Mouse (Mus musculus): ENCODE results near the gene Hcar2. TPM values are rescaled to one million over a fixed set of nuclear protein-coding genes. Genes with fewer than 3 reads are reported as not detected.

The Hcar2 gene
- polyA plus RNA-seq, 1 experiment = 2.2 TPM

DNA sequence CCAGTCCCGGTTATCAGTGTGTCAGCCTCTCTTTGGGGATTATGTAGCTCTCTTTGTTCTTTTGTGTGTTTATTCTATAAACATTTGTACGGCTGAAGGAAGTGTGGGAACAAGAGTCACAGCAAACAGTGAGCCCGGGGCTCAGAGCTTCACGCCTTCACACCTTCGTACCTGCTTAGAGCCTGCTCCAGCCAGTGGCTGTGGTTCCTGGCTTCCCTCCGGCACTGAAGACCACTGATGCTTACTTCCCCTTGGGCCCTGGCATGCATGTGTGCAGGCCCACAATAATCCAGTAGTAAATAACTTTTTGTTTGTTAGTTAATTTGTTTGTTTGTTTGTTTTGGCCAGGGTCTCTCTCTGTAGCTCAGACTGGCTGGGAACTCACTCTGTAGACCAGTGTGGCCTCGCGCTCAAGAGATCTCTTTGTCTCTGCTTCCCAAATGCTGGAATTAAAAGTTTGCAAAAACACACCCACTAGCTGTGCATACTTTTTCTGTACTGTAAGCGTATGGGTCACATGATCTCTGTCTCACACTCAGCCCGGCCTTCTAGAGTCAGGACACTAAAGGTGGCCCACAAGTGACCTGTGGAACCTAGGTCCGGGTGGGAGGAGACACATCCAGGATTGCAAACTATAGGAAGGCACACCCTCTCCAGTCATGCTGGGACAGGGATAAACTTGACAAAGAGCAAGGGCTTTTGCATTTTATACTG is 22.9 kb downstream of the Hcar2 start:
- no peak for TF ChIP-seq POLR2A (IDR thresholded peaks at IDR 0.05; ENCODE audit: borderline replicate concordance, low read depth, low read length)
- no peak for TF ChIP-seq CTCF (IDR thresholded peaks at IDR 0.05; ENCODE audit: low read depth, low read length)
- Histone ChIP-seq H3K4me3 (ENCODE audit: insufficient read depth, low read length) (no peak overlapping the region), H3K27ac (ENCODE audit: insufficient read depth, low read depth, low read length) (no peak overlapping the region), H3K4me1 (ENCODE audit: control insufficient read depth, insufficient read depth, low read length) (peaks cover 10% of the 10 kb centered on the region)

DNA sequence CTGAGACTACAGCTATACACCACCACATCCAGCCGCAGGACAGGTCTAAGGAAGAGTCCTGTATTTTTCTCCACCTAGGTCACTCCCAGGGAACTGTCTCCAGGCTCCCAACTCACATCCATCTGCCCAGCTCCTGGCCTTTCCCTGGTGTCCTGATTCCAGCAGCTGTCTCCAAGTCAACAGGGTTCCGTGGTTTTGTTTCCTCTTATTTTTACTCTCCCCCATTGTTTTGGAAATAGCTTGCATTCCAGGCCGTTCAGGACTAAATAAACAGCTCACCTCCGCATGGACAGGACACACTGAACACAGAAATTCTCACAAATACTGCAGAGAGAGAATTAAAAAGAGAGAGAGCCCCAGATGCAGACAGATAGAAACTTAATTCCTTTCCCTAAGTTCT is 27.9 kb downstream of the Hcar2 start:
- no peak overlapping the region for H3K4me3 ChIP-seq (ENCODE audit: insufficient read depth, low read length)
- H3K27ac ChIP-seq (ENCODE audit: insufficient read depth, low read depth, low read length) = no peak overlapping the region
- TF ChIP-seq POLR2A (IDR thresholded peaks at IDR 0.05; ENCODE audit: borderline replicate concordance, low read depth, low read length) = no peak
- no peak for TF ChIP-seq CTCF (IDR thresholded peaks at IDR 0.05; ENCODE audit: low read depth, low read length)
- H3K4me1 ChIP-seq (ENCODE audit: control insufficient read depth, insufficient read depth, low read length) = peaks cover 10% of the 10 kb centered on the region

DNA sequence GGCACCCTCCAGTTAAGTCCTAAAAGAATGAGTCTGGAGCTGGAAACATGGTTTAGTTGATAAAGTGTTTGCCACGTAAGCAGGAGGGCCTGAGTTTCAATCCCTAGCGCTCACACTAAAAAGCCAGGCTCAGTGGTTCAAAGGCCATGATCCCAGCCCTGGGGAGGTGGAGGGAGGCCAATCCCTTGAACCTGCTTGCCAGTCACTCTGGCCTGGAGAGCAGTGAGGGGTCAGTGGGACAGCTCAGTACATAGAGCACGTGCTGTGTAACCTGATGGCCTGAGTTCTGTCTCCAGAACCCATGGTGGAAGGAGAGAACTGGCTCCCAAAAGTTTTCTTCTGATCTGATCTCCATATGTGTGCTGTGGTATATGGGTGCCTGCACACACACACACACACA is 30.5 kb downstream of the Hcar2 start:
- H3K4me3 ChIP-seq (ENCODE audit: insufficient read depth, low read length) = no peak overlapping the region
- no peak for TF ChIP-seq POLR2A (IDR thresholded peaks at IDR 0.05; ENCODE audit: borderline replicate concordance, low read depth, low read length)
- no peak for TF ChIP-seq CTCF (IDR thresholded peaks at IDR 0.05; ENCODE audit: low read depth, low read length)
- no peak overlapping the region for H3K27ac ChIP-seq (ENCODE audit: insufficient read depth, low read depth, low read length)
- H3K4me1 ChIP-seq (ENCODE audit: control insufficient read depth, insufficient read depth, low read length) = peaks cover 24% of the 10 kb centered on the region

DNA sequence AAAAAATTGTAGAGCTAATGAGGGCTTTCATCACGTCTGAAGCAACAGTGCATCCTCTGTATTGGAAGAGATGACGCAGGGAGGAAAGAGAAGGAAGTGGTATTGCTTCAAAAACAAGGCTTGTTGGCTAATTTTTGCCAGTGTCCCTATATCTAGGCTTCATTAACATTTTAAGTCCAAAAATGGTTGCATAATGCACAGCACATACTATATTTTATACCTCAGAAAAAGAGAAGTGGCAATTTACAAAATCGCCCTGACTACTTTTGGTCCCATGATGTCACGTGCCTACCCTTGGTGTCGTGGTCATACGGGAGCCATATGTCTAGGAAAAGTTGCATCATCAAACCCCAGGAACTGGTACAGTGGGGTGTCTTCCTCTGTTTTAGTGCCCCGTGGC is 33.0 kb downstream of the Hcar2 start:
- H3K27ac ChIP-seq (ENCODE audit: insufficient read depth, low read depth, low read length) = peak overlapping the region; percentile 62
- TF ChIP-seq POLR2A (IDR thresholded peaks at IDR 0.05; ENCODE audit: borderline replicate concordance, low read depth, low read length) (no peak), CTCF (IDR thresholded peaks at IDR 0.05; ENCODE audit: low read depth, low read length) (no peak)
- peaks cover 40% of the 10 kb centered on the region for H3K4me1 ChIP-seq (ENCODE audit: control insufficient read depth, insufficient read depth, low read length)
- peak overlapping the region; percentile 21; the same call in 1 of the 2 replicates for H3K4me3 ChIP-seq (ENCODE audit: insufficient read depth, low read length)

DNA sequence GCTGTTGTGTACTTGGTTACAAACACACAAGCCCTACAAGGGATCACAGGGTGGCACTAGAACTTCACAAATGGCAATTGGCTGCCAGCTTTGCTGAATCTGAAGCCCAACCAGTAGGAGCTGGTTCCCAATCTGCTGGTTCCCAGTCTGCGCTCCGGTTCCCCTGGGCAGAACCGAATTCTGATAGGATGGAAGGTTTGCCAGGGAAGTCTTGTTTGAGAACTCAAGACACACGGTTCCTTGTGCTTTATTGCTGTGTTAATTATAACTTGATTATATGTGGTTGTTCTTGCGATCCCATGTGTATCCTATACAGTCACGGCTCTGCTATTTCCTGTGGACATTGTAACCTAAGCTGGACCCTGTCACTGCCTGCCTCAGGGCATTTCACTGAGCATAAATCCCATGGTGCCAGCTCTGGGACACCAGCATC is 37.6 kb downstream of the Hcar2 start:
- peaks cover 34% of the 10 kb centered on the region for H3K4me1 ChIP-seq (ENCODE audit: control insufficient read depth, insufficient read depth, low read length)
- no peak overlapping the region for H3K4me3 ChIP-seq (ENCODE audit: insufficient read depth, low read length)
- TF ChIP-seq POLR2A (IDR thresholded peaks at IDR 0.05; ENCODE audit: borderline replicate concordance, low read depth, low read length) (no peak), CTCF (IDR thresholded peaks at IDR 0.05; ENCODE audit: low read depth, low read length) (no peak)
- no peak overlapping the region for H3K27ac ChIP-seq (ENCODE audit: insufficient read depth, low read depth, low read length)

DNA sequence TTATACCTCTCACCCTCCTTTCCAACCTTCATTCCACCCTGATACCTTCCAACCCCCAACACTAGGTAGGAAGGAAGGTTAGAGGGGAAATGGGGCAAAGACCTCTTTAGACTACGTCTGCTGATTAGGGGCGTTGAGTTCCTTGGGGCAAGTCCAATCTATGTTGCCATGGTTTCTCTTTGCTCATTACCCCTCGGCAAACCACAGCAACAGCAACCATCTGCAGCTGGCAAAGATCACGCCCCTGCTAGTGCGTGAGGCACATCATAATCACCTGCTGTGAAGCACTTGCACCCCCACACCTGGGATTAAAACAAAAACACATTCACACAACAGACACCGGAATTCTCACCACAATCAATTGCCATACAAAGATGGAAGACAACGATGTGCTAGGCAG is 42.6 kb downstream of the Hcar2 start:
- Histone ChIP-seq H3K4me3 (ENCODE audit: insufficient read depth, low read length) (no peak overlapping the region), H3K4me1 (ENCODE audit: control insufficient read depth, insufficient read depth, low read length) (no peaks in the 10 kb centered on the region), H3K27ac (ENCODE audit: insufficient read depth, low read depth, low read length) (no peak overlapping the region)
- no peak for TF ChIP-seq POLR2A (IDR thresholded peaks at IDR 0.05; ENCODE audit: borderline replicate concordance, low read depth, low read length)
- no peak for TF ChIP-seq CTCF (IDR thresholded peaks at IDR 0.05; ENCODE audit: low read depth, low read length)

DNA sequence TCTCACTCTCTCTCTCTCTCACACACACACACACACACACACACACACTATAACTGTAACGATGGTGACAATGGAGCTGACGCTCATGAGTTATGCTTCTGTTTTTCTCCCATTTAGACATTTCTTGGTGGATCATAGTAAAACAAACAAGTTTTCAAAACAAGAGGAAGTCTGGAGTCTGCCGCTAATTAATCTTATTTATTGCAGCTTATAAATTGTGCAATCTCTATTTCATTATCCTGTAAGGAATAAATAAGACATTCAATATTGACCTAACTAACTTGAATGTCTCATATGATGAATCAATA is 44.1 kb downstream of the Hcar2 start:
- Histone ChIP-seq H3K4me1 (ENCODE audit: control insufficient read depth, insufficient read depth, low read length) (no peaks in the 10 kb centered on the region), H3K4me3 (ENCODE audit: insufficient read depth, low read length) (no peak overlapping the region), H3K27ac (ENCODE audit: insufficient read depth, low read depth, low read length) (no peak overlapping the region)
- TF ChIP-seq CTCF (IDR thresholded peaks at IDR 0.05; ENCODE audit: low read depth, low read length) (no peak), POLR2A (IDR thresholded peaks at IDR 0.05; ENCODE audit: borderline replicate concordance, low read depth, low read length) (no peak)

DNA sequence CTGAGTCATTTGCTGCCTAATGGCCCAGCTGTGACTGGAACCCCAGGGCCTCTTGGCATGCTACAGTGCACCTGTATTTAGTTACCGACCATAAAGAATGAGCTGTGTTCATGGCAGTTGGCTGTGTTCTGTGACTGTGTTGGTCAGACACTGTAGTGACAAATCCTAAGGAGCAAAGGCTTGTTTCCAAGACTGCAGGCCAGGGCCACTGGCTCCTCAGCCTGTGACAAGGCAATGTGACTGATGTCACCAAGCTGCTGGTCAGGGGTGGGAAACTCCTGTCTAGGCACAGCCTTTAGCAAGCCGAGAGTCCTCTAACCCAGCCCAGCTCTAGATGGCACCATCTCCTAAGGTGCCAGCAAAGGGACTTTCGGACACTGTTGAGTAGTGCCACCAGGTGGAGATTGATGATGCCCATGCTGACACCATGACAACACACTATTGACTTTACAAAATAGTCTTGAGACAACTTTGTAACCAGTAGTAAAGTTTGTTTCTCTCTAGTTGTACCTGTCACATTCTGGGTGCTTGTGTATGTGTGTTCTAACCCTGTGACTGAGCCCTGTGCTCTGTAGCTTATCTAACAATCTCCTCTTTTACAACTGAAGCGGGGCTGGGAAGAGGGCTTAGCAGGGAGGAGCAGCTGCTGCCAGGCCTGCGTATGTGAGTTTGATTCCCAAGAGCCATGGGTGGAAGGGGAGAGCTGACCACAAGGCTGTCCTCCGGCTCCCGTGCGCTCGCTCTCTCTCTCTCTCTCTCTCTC is 44.6 kb downstream of the Hcar2 start:
- H3K27ac ChIP-seq (ENCODE audit: insufficient read depth, low read depth, low read length) = no peak overlapping the region
- H3K4me1 ChIP-seq (ENCODE audit: control insufficient read depth, insufficient read depth, low read length) = no peaks in the 10 kb centered on the region
- no peak overlapping the region for H3K4me3 ChIP-seq (ENCODE audit: insufficient read depth, low read length)
- TF ChIP-seq POLR2A (IDR thresholded peaks at IDR 0.05; ENCODE audit: borderline replicate concordance, low read depth, low read length) (no peak), CTCF (IDR thresholded peaks at IDR 0.05; ENCODE audit: low read depth, low read length) (no peak)

DNA sequence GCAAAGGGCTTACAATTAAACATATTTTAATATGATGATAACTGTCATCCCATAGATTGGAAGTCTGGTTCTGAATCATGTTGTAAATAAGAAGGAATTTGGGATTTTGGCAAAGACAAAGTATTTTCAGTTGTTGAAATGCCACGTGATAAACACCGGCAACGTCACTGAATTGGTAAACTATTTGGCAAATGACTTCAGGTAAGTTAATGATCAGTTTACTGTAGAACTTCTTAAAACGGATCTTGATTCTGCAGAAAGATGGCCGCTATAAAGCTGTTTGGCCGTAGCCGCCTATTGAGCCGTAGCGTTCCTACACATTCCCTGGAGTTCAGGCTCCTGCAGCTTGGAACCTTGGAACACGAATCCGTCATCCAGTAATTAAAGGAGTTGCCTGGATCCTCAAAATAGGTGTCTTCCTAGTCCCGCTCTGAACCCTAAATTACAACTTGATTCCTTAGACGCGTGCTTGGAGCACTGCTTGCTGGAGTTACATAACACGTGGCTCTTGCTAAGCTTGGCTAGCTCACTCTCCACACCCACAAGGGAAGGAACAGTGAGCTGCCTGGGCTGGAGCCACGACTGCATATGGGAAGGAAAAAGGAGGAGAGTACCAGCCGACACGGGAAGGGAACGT is 46.2 kb downstream of the Hcar2 start:
- no peak overlapping the region for H3K27ac ChIP-seq (ENCODE audit: insufficient read depth, low read depth, low read length)
- no peaks in the 10 kb centered on the region for H3K4me1 ChIP-seq (ENCODE audit: control insufficient read depth, insufficient read depth, low read length)
- no peak for TF ChIP-seq POLR2A (IDR thresholded peaks at IDR 0.05; ENCODE audit: borderline replicate concordance, low read depth, low read length)
- TF ChIP-seq CTCF (IDR thresholded peaks at IDR 0.05; ENCODE audit: low read depth, low read length) = no peak
- H3K4me3 ChIP-seq (ENCODE audit: insufficient read depth, low read length) = no peak overlapping the region

DNA sequence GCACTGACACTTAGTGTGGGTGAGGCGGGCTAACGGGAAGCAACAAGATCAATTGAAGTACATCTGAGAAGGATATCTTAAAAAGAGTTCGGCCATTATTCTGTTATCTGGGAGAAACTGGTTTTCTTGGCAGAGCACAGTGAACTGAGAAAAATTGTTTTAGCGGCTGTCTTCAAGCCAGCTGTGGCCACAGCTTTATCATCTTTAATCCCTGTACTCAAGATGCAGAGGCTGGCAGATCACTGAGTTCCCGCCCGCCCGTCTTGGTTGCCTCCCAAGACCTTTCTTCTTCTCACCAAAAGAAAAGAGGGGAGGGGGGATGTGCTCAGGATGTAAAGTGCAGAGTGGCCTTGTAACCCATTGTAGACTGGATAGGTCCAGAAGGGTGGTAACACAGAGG is 48.4 kb downstream of the Hcar2 start:
- TF ChIP-seq CTCF (IDR thresholded peaks at IDR 0.05; ENCODE audit: low read depth, low read length) (no peak), POLR2A (IDR thresholded peaks at IDR 0.05; ENCODE audit: borderline replicate concordance, low read depth, low read length) (no peak)
- Histone ChIP-seq H3K27ac (ENCODE audit: insufficient read depth, low read depth, low read length) (no peak overlapping the region), H3K4me1 (ENCODE audit: control insufficient read depth, insufficient read depth, low read length) (no peaks in the 10 kb centered on the region), H3K4me3 (ENCODE audit: insufficient read depth, low read length) (no peak overlapping the region)

Other genes starting within 250 kb of the Hcar2 start
- 53.6 and 73.6 TPM in 2 replicates for gene Clip1, start 180.9 kb downstream of the Hcar2 start, polyA plus RNA-seq (2012; ENCODE audit: insufficient read depth, insufficient read length, missing spikeins)
- gene Zcchc8, start 144.4 kb downstream of the Hcar2 start, polyA plus RNA-seq (2012; ENCODE audit: insufficient read depth, insufficient read length, missing spikeins) = 92.1 and 95.1 TPM in 2 replicates
- gene Rsrc2, start 116.1 kb downstream of the Hcar2 start, polyA plus RNA-seq (2012; ENCODE audit: insufficient read depth, insufficient read length, missing spikeins) = 116 and 123 TPM in 2 replicates
- gene Kntc1, start 115.8 kb downstream of the Hcar2 start, polyA plus RNA-seq (2012; ENCODE audit: insufficient read depth, insufficient read length, missing spikeins) = 13.9 and 19.6 TPM in 2 replicates
- gene Hcar1, start 14.5 kb upstream of the Hcar2 start, polyA plus RNA-seq (2012; ENCODE audit: insufficient read depth, insufficient read length, missing spikeins) = not detected in 2 replicates
- gene Denr, start 41.7 kb upstream of the Hcar2 start, polyA plus RNA-seq (2012; ENCODE audit: insufficient read depth, insufficient read length, missing spikeins) = 51.8 and 58.3 TPM in 2 replicates
- not detected in 2 replicates for gene Gm43518, start 61.9 kb upstream of the Hcar2 start, polyA plus RNA-seq (2012; ENCODE audit: insufficient read depth, insufficient read length, missing spikeins)
- 1.2 and 3.3 TPM in 2 replicates for gene Ccdc62, start 65.2 kb upstream of the Hcar2 start, polyA plus RNA-seq (2012; ENCODE audit: insufficient read depth, insufficient read length, missing spikeins)
- gene Hip1r, start 108.1 kb upstream of the Hcar2 start, polyA plus RNA-seq (2012; ENCODE audit: insufficient read depth, insufficient read length, missing spikeins) = 0.51 and 0.64 TPM in 2 replicates
- 16.8 and 18.2 TPM in 2 replicates for gene Vps37b, start 166.8 kb upstream of the Hcar2 start, polyA plus RNA-seq (2012; ENCODE audit: insufficient read depth, insufficient read length, missing spikeins)
- 1.5 and 1.9 TPM in 2 replicates for gene Abcb9, start 230.3 kb upstream of the Hcar2 start, polyA plus RNA-seq (2012; ENCODE audit: insufficient read depth, insufficient read length, missing spikeins)
- gene Ogfod2, start 246.8 kb upstream of the Hcar2 start, polyA plus RNA-seq (2012; ENCODE audit: insufficient read depth, insufficient read length, missing spikeins) = 11.5 and 17.8 TPM in 2 replicates

All from bone marrow macrophage, adult 2 months (primary cell).